Mouse (Mus musculus): ENCODE results near the gene Ppp6r2.

DNA sequence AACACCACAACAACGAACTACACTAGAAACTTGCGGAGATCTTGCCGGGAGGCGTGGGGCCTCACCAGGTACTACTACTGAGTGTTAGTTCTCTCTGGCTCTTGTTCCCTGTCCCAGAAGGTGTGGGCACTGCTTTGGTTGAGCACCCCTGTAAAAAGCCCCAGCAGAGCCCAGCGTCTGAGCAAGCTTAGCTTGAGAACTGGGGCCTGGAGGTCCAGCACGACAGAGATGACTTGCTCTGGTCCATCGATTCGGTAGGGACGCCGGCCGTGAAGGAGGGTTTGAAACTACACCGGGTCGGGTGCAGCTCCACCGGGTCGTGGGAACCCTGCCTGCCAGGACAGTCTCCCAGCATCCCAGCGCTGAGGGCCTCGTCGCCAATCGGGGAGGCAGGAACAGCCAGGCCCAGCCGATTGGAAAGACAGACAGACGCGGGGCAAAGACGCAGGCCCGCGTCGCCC is 31.2 kb upstream of the Ppp6r2 start:
- TF ChIP-seq CTCF (IDR thresholded peaks at IDR 0.05; ENCODE audit: control insufficient read depth, insufficient read depth, insufficient replicate concordance, low read depth, low read length), result no peak
- no peak for TF ChIP-seq POLR2A (IDR thresholded peaks at IDR 0.05; ENCODE audit: control insufficient read depth, low read depth, low read length)

All from testis, adult 2 months (tissue).